Mouse (Mus musculus): ENCODE data around the gene Scrg1.
"Not testable (repeated sequence)": the region's sequence is repeated elsewhere in the genome, so short reads cannot be mapped to it uniquely, and the experiment has no call there.

The Scrg1 gene

GRCm38 (mm10) chr8:57455765-57456164 lies at the start of gene Scrg1:
Gene Scrg1, plus strand, starts transcription at chr8:57455923.
- no peak for DNase-seq (ENCODE audit: low spot score in 2 of 2)

- no peak for DNase-seq (ENCODE audit: low spot score in 2 of 2)
Measured at GRCm38 (mm10) chr8:57406366-57406765, 49.4 kb upstream of the Scrg1 start.

GRCm38 (mm10) chr8:57409333-57409732 lies 46.4 kb upstream of the Scrg1 start:
- no peak for DNase-seq (ENCODE audit: low spot score in 2 of 2)

- DNase-seq (ENCODE audit: low spot score in 2 of 2) = no peak
Measured at GRCm38 (mm10) chr8:57409779-57410472, 45.8 kb upstream of the Scrg1 start.

- peak in 1 of 2 experiments; percentile 18 for DNase-seq (ENCODE audit: low spot score in 2 of 2)
Measured at GRCm38 (mm10) chr8:57410473-57410863, 45.3 kb upstream of the Scrg1 start.

- DNase-seq (ENCODE audit: low spot score in 2 of 2) = no peak
Measured at GRCm38 (mm10) chr8:57411366-57411765, 44.4 kb upstream of the Scrg1 start.

GRCm38 (mm10) chr8:57416827-57417226 lies 38.9 kb upstream of the Scrg1 start:
- no peak for DNase-seq (ENCODE audit: low spot score in 2 of 2)

GRCm38 (mm10) chr8:57426074-57426473 lies 29.6 kb upstream of the Scrg1 start:
- DNase-seq (ENCODE audit: low spot score in 2 of 2) = peak in 1 of 2 experiments; percentile 39

- no peak for DNase-seq (ENCODE audit: low spot score in 2 of 2)
Measured at GRCm38 (mm10) chr8:57427581-57428366, 27.9 kb upstream of the Scrg1 start.

GRCm38 (mm10) chr8:57428566-57428965 lies 27.2 kb upstream of the Scrg1 start:
- DNase-seq (ENCODE audit: low spot score in 2 of 2) = no peak

GRCm38 (mm10) chr8:57429166-57429887 lies 26.4 kb upstream of the Scrg1 start:
- peak; percentile 69 to 75 for DNase-seq (ENCODE audit: low spot score in 2 of 2)

- not testable (repeated sequence) for DNase-seq (ENCODE audit: low spot score in 2 of 2)
Measured at GRCm38 (mm10) chr8:57429888-57430274, 25.8 kb upstream of the Scrg1 start.

GRCm38 (mm10) chr8:57430901-57431300 lies 24.8 kb upstream of the Scrg1 start:
- DNase-seq (ENCODE audit: low spot score in 2 of 2) = peak in 1 of 2 experiments; percentile 47

GRCm38 (mm10) chr8:57432802-57433201 lies 22.9 kb upstream of the Scrg1 start:
- DNase-seq (ENCODE audit: low spot score in 2 of 2) = no peak

- DNase-seq (ENCODE audit: low spot score in 2 of 2) = peak; percentile 71 to 80
Measured at GRCm38 (mm10) chr8:57435768-57436436, 19.8 kb upstream of the Scrg1 start.

GRCm38 (mm10) chr8:57436437-57436796 lies 19.3 kb upstream of the Scrg1 start:
- DNase-seq (ENCODE audit: low spot score in 2 of 2) = no peak

GRCm38 (mm10) chr8:57441131-57441530 lies 14.6 kb upstream of the Scrg1 start:
- DNase-seq (ENCODE audit: low spot score in 2 of 2) = no peak

GRCm38 (mm10) chr8:57441556-57441955 lies 14.2 kb upstream of the Scrg1 start:
- no peak for DNase-seq (ENCODE audit: low spot score in 2 of 2)

GRCm38 (mm10) chr8:57443289-57443688 lies 12.4 kb upstream of the Scrg1 start:
- DNase-seq (ENCODE audit: low spot score in 2 of 2) = no peak

- not testable (repeated sequence) for DNase-seq (ENCODE audit: low spot score in 2 of 2)
Measured at GRCm38 (mm10) chr8:57445901-57446300, 9.8 kb upstream of the Scrg1 start.

GRCm38 (mm10) chr8:57450726-57451125 lies 5.0 kb upstream of the Scrg1 start:
- DNase-seq (ENCODE audit: low spot score in 2 of 2) = no peak

- no peak for DNase-seq (ENCODE audit: low spot score in 2 of 2)
Measured at GRCm38 (mm10) chr8:57451896-57452295, 3.8 kb upstream of the Scrg1 start.
